In genomic region chr5:115512375-115512774, GRCm38 (mm10) we compare ENCODE assay signal across 26 mouse cellular contexts. TPM values are rescaled to one million over a fixed set of nuclear protein-coding genes. Genes with fewer than 3 reads are reported as not detected.
DNase-seq lines count a peak whose midpoint lies in the region; ATAC-seq and TF ChIP-seq lines count a peak whose summit lies in the region.
"Had no signal": no experiment of that assay in that cellular context is flagged by ENCODE, and none has a peak within 500 bp of the region (broad histone marks: within the 10 kb centered on the region; RNA-seq: fewer than 3 reads in every experiment).

No protein-coding gene starts in this region.

- TF ChIP-seq CTCF in gastrocnemius, adult 2 months (IDR thresholded peaks at IDR 0.05) = no peak

- peak; percentile 67 for DNase-seq in gastrocnemius, adult 2 months
- no peak for DNase-seq in gastrocnemius, postnatal 4 days (ENCODE audit: low spot score in 2 of 2)
- no peak for DNase-seq in limb, embryonic 10.5 days (ENCODE audit: low spot score)
- DNase-seq in testis, postnatal 14 days (ENCODE audit: low spot score) = no peak
- DNase-seq: cerebellum, adult 11-12 months; cerebellum, adult 9-10 months; cerebellum, postnatal 25 days; gastrocnemius, postnatal 25 days; heart, postnatal 10 days; heart, postnatal 4 days had no signal

- no peak overlapping the region for H3K4me2 ChIP-seq in limb, embryonic 12.5 days
- H3K4me2 ChIP-seq: embryonic facial prominence, embryonic 13.5 days; forebrain, embryonic 12.5 days; hindbrain, embryonic 12.5 days had no signal

- intact Hi-C loops in gastrocnemius, adult 2 months (cut with DNase I) = no loop called here

- H3K4me3 ChIP-seq in gastrocnemius, adult 2 months = peak overlapping the region; percentile 11; the same call in 1 of the 2 replicates
- H3K4me3 ChIP-seq in limb, embryonic 12.5 days (replicated peaks) = no peak overlapping the region
- no peak overlapping the region for H3K4me3 ChIP-seq in limb, embryonic 10.5 days
- H3K4me3 ChIP-seq in brown adipose tissue, adult 24 weeks (ENCODE audit: insufficient read depth, low read depth, low read length) = no peak overlapping the region
- H3K4me3 ChIP-seq: embryonic facial prominence, embryonic 13.5 days; forebrain, embryonic 12.5 days; hindbrain, embryonic 12.5 days had no signal

- H3K9ac ChIP-seq in limb, embryonic 12.5 days (replicated peaks) = no peak overlapping the region
- H3K9ac ChIP-seq: embryonic facial prominence, embryonic 13.5 days; forebrain, embryonic 12.5 days; hindbrain, embryonic 12.5 days had no signal

- WGBS in limb, embryonic 12.5 days = 97% methylated on average over 7 of the region's 7 CpGs
- WGBS in limb, embryonic 10.5 days = 94% methylated on average over 7 of the region's 7 CpGs

- H3K27me3 ChIP-seq in limb, embryonic 12.5 days = no peaks in the 10 kb centered on the region
- no peaks in the 10 kb centered on the region for H3K27me3 ChIP-seq in limb, embryonic 10.5 days (ENCODE audit: low read depth, poor library complexity, severe bottlenecking)
- H3K27me3 ChIP-seq: embryonic facial prominence, embryonic 13.5 days; hindbrain, embryonic 12.5 days had no signal

- no peaks in the 10 kb centered on the region for H3K9me3 ChIP-seq in limb, embryonic 12.5 days
- no peaks in the 10 kb centered on the region for H3K9me3 ChIP-seq in limb, embryonic 10.5 days (replicated peaks)
- H3K9me3 ChIP-seq: embryonic facial prominence, embryonic 13.5 days; forebrain, embryonic 12.5 days; G1E; hindbrain, embryonic 12.5 days had no signal

- no peak for ATAC-seq in limb, embryonic 12.5 days (ENCODE audit: insufficient number of reproducible peaks, insufficient read depth, low FRiP score, low TSS enrichment, low read depth)
- ATAC-seq: CD4-positive, CD25-positive, alpha-beta regulatory T cell, adult 4 months; forebrain, embryonic 16.5 days; hindbrain, embryonic 16.5 days; inflammation-experienced regulatory T-cells, adult 6 months; intestine, postnatal 0 days had no signal

- H3K36me3 ChIP-seq in limb, embryonic 12.5 days = peaks cover 22% of the 10 kb centered on the region; the same call in 1 of the 2 replicates
- H3K36me3 ChIP-seq in limb, embryonic 10.5 days = peaks cover 41% of the 10 kb centered on the region
- H3K36me3 ChIP-seq: forebrain, embryonic 12.5 days; hindbrain, embryonic 12.5 days had no signal

- H3K27ac ChIP-seq in gastrocnemius, adult 2 months = peak overlapping the region; percentile 90
- peak overlapping the region; percentile 7; the same call in 1 of the 2 replicates for H3K27ac ChIP-seq in limb, embryonic 12.5 days
- no peak overlapping the region for H3K27ac ChIP-seq in limb, embryonic 10.5 days
- H3K27ac ChIP-seq in brown adipose tissue, adult 24 weeks (replicated peaks; ENCODE audit: low read depth, low read length) = peak overlapping the region; percentile 33; the same call in 1 of the 2 replicates
- H3K27ac ChIP-seq: embryonic facial prominence, embryonic 13.5 days; forebrain, embryonic 12.5 days; hindbrain, embryonic 12.5 days had no signal

- peaks cover 66% of the 10 kb centered on the region for H3K4me1 ChIP-seq in limb, embryonic 12.5 days (replicated peaks)
- peaks cover 60% of the 10 kb centered on the region for H3K4me1 ChIP-seq in limb, embryonic 10.5 days
- peaks cover 39% of the 10 kb centered on the region for H3K4me1 ChIP-seq in brown adipose tissue, adult 24 weeks (ENCODE audit: control insufficient read depth, insufficient read depth, insufficient read length, low read length)

RNA-seq across cellular contexts. Expression of gene Pxn, which starts 5.9 kb away (rescaled TPM):
- 10 to 100 TPM; 79.2 to 95.2 TPM for total RNA-seq in gastrocnemius, adult 2 months (2021)
- total RNA-seq in gastrocnemius, postnatal 4 days (2021) = 100 to 1,000 TPM; 170 to 175 TPM
- polyA plus RNA-seq in limb, embryonic 12.5 days (2016; fragmentation: Nextera tagmentation; extraction: Ambion mirVana) = 40.3 and 47.1 TPM in 2 replicates
- 36.8 and 45.3 TPM in 2 replicates for polyA plus RNA-seq in limb, embryonic 10.5 days (2016; fragmentation: Nextera tagmentation; extraction: Ambion mirVana)
- 10.6 and 12.2 TPM in 2 replicates for polyA plus RNA-seq in brown adipose tissue, adult 24 weeks (2012; ENCODE audit: insufficient read depth, insufficient read length, missing spikeins)

RNA-seq across cellular contexts. Expression of gene Sirt4, which starts 27.9 kb away (rescaled TPM):
- 10 to 100 TPM; 10.9 to 17.3 TPM for total RNA-seq in gastrocnemius, adult 2 months (2021)
- total RNA-seq in gastrocnemius, postnatal 4 days (2021) = 10 to 100 TPM; 13.4 to 16.8 TPM
- 21.9 and 24.9 TPM in 2 replicates for polyA plus RNA-seq in limb, embryonic 12.5 days (2016; fragmentation: Nextera tagmentation; extraction: Ambion mirVana)
- 16.0 and 18.5 TPM in 2 replicates for polyA plus RNA-seq in limb, embryonic 10.5 days (2016; fragmentation: Nextera tagmentation; extraction: Ambion mirVana)
- 11.4 and 18.4 TPM in 2 replicates for polyA plus RNA-seq in brown adipose tissue, adult 24 weeks (2012; ENCODE audit: insufficient read depth, insufficient read length, missing spikeins)

RNA-seq across cellular contexts. Expression of gene Pla2g1b, which starts 46.3 kb away (rescaled TPM):
- not detected for total RNA-seq in gastrocnemius, adult 2 months (2021)
- not detected for total RNA-seq in gastrocnemius, postnatal 4 days (2021)
- polyA plus RNA-seq in limb, embryonic 12.5 days (2016; fragmentation: Nextera tagmentation; extraction: Ambion mirVana) = not detected in 2 replicates
- not detected in 2 replicates for polyA plus RNA-seq in limb, embryonic 10.5 days (2016; fragmentation: Nextera tagmentation; extraction: Ambion mirVana)
- not detected in 2 replicates for polyA plus RNA-seq in brown adipose tissue, adult 24 weeks (2012; ENCODE audit: insufficient read depth, insufficient read length, missing spikeins)
- total RNA-seq: G1E; gastrocnemius, postnatal 25 days; heart, adult 8-10 months; heart, postnatal 10 days; heart, postnatal 4 days had no signal
- polyA plus RNA-seq: brain, embryonic 14.5 days; CD4-positive, CD25-positive, alpha-beta regulatory T cell, adult 4 months; cortical plate, adult 2 months; embryonic facial prominence, embryonic 13.5 days; forebrain, embryonic 12.5 days; forebrain, embryonic 16.5 days; frontal cortex, adult 2 months; heart, embryonic 14.5 days; hindbrain, embryonic 12.5 days; hindbrain, embryonic 16.5 days; inflammation-experienced regulatory T-cells, adult 6 months had no signal

RNA-seq across cellular contexts. Expression of gene Rplp0, which starts 46.9 kb away (rescaled TPM):
- total RNA-seq in gastrocnemius, adult 2 months (2021) = 100 to 1,000 TPM; 567 to 689 TPM
- total RNA-seq in gastrocnemius, postnatal 4 days (2021) = 1,000 to 10,000 TPM; 1,089 to 1,227 TPM
- 1,237 and 1,243 TPM in 2 replicates for polyA plus RNA-seq in limb, embryonic 12.5 days (2016; fragmentation: Nextera tagmentation; extraction: Ambion mirVana)
- 1,442 and 1,757 TPM in 2 replicates for polyA plus RNA-seq in limb, embryonic 10.5 days (2016; fragmentation: Nextera tagmentation; extraction: Ambion mirVana)
- polyA plus RNA-seq in brown adipose tissue, adult 24 weeks (2012; ENCODE audit: insufficient read depth, insufficient read length, missing spikeins) = 575 and 685 TPM in 2 replicates

RNA-seq across cellular contexts. Expression of gene Gcn1l1, which starts 52.7 kb away (rescaled TPM):
- 10 to 100 TPM; 31.3 to 31.9 TPM for total RNA-seq in gastrocnemius, adult 2 months (2021)
- 10 to 100 TPM; 48.8 to 50.7 TPM for total RNA-seq in gastrocnemius, postnatal 4 days (2021)
- polyA plus RNA-seq in limb, embryonic 12.5 days (2016; fragmentation: Nextera tagmentation; extraction: Ambion mirVana) = 55.4 and 57.4 TPM in 2 replicates
- 63.3 and 63.8 TPM in 2 replicates for polyA plus RNA-seq in limb, embryonic 10.5 days (2016; fragmentation: Nextera tagmentation; extraction: Ambion mirVana)
- 9.9 and 15.0 TPM in 2 replicates for polyA plus RNA-seq in brown adipose tissue, adult 24 weeks (2012; ENCODE audit: insufficient read depth, insufficient read length, missing spikeins)
